Mouse (Mus musculus): ENCODE results near the gene Limch1. TPM values are rescaled to one million over a fixed set of nuclear protein-coding genes. Genes with fewer than 3 reads are reported as not detected.
A peak's percentile ranks its signal among the peaks of the same experiment; 100 is the strongest.

Limch1 gene
- polyA plus RNA-seq (2015; fragmentation: Nextera tagmentation; extraction: Ambion mirVana), result 48.4 and 48.7 TPM in 2 replicates

DNA sequence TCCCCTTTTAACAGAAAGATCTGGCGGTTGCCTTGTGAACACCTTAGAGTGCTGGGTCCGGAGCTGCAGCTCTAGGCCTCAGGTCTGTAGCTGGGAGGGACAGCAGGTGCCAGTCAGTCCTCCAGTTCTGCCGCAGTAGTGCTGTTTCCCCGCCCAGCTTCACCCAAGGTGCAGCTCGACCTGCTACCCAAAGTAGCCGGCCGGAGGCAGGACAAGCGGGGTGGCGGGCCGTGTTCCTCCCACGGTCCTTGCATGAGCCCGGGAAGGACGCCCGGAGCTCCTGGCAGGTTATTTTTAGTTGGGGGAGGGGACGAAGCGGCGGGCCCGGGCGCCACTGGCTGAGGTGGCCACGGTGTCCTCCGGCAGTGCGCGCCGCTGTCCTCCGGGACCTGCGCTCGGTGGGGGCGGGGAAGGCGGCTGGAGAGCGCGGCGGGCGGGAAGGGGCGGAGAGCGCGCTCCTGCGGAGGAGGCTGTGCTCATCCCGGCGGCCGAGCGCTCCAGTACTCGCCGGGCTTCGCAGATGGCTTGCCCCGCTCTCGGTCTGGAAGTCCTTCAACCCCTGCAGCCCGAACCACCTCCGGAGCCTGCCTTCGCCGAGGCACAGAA lies at the start of gene Limch1:
Gene Limch1 (plus strand): TSS at position 438 of the 606 bp plus-strand sequence.
- peak; percentile 82 for ATAC-seq
- H3K4me2 ChIP-seq, result peak within 1 kb of the TSS; percentile 87
- peaks cover 6% of the 10 kb centered on the region; the same call in 1 of the 2 replicates for H3K27me3 ChIP-seq
- peak within 1 kb of the TSS; percentile 86 for H3K9ac ChIP-seq
- H3K27ac ChIP-seq, result peak within 1 kb of the TSS; percentile 74
- peak within 1 kb of the TSS; percentile 60 for H3K4me3 ChIP-seq
- no peaks in the 10 kb centered on the region for H3K9me3 ChIP-seq (replicated peaks)
- peaks cover 40% of the 10 kb centered on the region for H3K4me1 ChIP-seq
- no peaks in the 10 kb centered on the region for H3K36me3 ChIP-seq (ENCODE audit: poor library complexity, severe bottlenecking)
- 1% methylated on average over 33 of the region's 50 CpGs for WGBS

DNA sequence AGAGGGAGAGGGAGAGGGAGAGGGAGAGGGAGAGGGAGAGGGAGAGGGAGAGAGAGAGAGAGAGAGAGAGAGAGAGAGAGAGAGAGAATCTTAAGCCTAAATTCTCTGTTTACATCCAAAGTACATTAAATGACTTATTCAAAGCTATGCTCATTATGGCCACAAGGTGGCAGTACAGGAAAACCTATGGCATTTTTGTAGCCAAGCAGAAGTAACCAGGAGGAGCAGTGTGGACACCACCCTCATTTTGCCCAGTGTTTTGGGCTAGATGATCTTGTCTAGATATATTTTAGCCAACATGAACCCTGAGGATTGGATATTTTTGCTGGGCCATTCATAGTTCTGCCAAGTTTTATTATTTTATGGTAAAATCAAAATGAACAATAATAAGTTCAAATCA lies 48.5 kb upstream of the Limch1 start:
- peak; percentile 59; the same call in 1 of the 2 replicates for ATAC-seq
- no peak overlapping the region for H3K27ac ChIP-seq

DNA sequence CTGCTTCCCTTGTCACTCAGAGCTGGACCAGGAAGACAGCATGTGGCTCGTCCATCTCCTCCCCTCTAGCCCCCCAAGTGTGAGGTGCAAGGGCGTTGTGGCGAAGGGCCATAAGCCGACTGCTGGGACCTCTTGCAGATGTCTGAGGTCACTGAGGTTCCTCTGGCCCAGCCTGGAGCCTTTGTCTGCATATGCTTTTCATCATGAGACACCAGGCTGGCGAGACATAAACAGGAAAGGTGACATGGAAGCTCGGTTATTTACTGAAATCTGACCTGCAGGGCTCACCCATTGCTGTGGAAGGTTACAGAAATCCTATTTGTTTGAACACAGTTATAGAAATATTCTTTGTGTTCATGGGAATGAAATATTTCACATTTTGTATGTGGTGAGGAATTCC lies 45.7 kb upstream of the Limch1 start:
- Histone ChIP-seq H3K36me3 (ENCODE audit: poor library complexity, severe bottlenecking) (no peaks in the 10 kb centered on the region), H3K9ac (no peak overlapping the region), H3K27ac (no peak overlapping the region), H3K4me1 (peaks cover 5% of the 10 kb centered on the region; the same call in 1 of the 2 replicates), H3K4me3 (no peak overlapping the region), H3K9me3 (replicated peaks) (no peaks in the 10 kb centered on the region), H3K4me2 (no peak overlapping the region), H3K27me3 (no peaks in the 10 kb centered on the region)
- 76% methylated on average over 6 of the region's 6 CpGs for WGBS
- ATAC-seq, result no peak

More for the DNA sequence above, 48.5 kb upstream of the Limch1 start:
- Histone ChIP-seq H3K4me1 (no peaks in the 10 kb centered on the region), H3K4me2 (no peak overlapping the region), H3K27me3 (no peaks in the 10 kb centered on the region), H3K9me3 (replicated peaks) (no peaks in the 10 kb centered on the region), H3K4me3 (no peak overlapping the region), H3K9ac (no peak overlapping the region), H3K36me3 (ENCODE audit: poor library complexity, severe bottlenecking) (no peaks in the 10 kb centered on the region)

DNA sequence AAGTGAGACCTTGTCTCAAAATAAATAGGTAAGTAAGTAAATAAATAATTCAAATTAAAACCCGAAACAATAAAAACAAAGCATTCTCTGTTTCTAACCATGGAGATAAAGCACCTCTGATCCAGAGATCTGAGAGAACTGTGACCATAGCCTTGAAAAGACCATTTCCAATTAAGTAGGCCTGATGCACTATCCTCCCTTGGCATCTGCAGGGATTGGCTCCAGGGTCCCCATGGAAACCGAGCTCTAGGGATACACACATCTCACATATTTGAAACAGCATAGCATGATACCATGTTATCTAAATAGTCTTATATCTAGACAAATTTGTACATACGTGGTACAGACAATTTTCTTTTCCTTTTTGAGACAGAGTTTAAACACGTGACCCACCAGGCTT lies 43.7 kb upstream of the Limch1 start:
- Histone ChIP-seq H3K27me3 (no peaks in the 10 kb centered on the region), H3K4me3 (no peak overlapping the region), H3K9me3 (replicated peaks) (no peaks in the 10 kb centered on the region), H3K9ac (no peak overlapping the region), H3K4me2 (no peak overlapping the region), H3K36me3 (ENCODE audit: poor library complexity, severe bottlenecking) (no peaks in the 10 kb centered on the region), H3K27ac (no peak overlapping the region), H3K4me1 (peaks cover 5% of the 10 kb centered on the region; the same call in 1 of the 2 replicates)
- no peak for ATAC-seq
- WGBS, result 93% methylated on average over 4 of the region's 4 CpGs

DNA sequence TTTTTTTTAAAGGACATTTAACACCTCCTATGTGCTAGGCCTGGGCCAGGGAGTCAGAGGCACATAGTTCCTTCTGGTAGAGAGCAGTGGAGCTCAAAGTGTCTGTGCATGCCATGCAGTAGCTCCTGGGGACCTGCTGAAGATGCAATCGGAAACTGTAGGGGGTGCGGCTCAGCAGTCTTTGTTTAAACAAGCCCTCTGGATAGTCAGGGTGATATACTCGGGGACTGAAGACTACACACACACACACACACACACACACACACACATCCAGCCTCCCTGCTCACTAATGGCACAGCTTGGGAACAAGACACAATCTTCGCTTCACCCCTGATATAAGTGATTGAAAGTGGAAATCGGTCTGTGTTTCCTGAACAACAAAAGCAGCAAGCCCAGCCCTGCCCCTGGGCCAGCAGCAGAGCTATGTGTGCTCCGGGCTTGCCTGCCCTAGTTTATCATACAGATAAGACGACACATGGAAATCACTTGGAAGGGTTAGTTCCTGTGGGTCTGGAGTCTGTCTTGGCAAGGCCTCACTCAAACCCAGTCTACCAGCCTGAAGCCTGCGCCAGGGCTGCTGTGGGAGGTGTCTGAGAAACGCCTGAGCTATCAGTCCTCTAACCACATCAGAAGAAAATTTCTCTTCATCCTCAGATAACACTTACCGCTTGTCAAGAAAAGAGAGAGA lies 42.2 kb upstream of the Limch1 start:
- WGBS, result 63% methylated on average over 10 of the region's 10 CpGs
- no peak for ATAC-seq
- Histone ChIP-seq H3K4me2 (no peak overlapping the region), H3K9me3 (replicated peaks) (no peaks in the 10 kb centered on the region), H3K36me3 (ENCODE audit: poor library complexity, severe bottlenecking) (no peaks in the 10 kb centered on the region), H3K4me3 (no peak overlapping the region), H3K27me3 (no peaks in the 10 kb centered on the region), H3K4me1 (peaks cover 5% of the 10 kb centered on the region; the same call in 1 of the 2 replicates), H3K27ac (no peak overlapping the region), H3K9ac (no peak overlapping the region)

DNA sequence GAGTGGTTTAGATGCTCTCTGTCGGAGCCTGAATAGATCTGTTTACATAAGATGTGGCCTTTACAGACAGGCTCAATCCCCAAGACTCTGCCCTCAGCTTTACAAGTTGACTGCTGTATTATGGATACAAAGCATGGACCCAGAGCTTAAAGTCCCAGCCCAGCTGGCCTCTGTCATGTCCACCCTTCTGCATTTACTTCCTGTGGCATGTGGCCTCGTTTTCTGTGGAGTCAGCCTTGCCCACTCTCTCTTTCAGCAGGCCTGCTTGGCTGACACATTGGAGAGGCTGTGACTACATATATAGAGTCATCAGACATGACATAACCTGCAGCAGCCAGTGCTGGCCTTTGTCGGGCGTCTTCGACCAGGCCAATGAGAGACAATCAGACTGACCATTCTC lies 37.8 kb upstream of the Limch1 start:
- no peak overlapping the region for H3K4me3 ChIP-seq
- H3K9ac ChIP-seq, result no peak overlapping the region
- H3K4me1 ChIP-seq, result peaks cover 5% of the 10 kb centered on the region; the same call in 1 of the 2 replicates
- 87% methylated on average over 5 of the region's 5 CpGs for WGBS
- H3K36me3 ChIP-seq (ENCODE audit: poor library complexity, severe bottlenecking), result no peaks in the 10 kb centered on the region
- H3K4me2 ChIP-seq, result no peak overlapping the region
- ATAC-seq, result no peak
- H3K27me3 ChIP-seq, result no peaks in the 10 kb centered on the region
- no peaks in the 10 kb centered on the region for H3K9me3 ChIP-seq (replicated peaks)
- no peak overlapping the region for H3K27ac ChIP-seq

DNA sequence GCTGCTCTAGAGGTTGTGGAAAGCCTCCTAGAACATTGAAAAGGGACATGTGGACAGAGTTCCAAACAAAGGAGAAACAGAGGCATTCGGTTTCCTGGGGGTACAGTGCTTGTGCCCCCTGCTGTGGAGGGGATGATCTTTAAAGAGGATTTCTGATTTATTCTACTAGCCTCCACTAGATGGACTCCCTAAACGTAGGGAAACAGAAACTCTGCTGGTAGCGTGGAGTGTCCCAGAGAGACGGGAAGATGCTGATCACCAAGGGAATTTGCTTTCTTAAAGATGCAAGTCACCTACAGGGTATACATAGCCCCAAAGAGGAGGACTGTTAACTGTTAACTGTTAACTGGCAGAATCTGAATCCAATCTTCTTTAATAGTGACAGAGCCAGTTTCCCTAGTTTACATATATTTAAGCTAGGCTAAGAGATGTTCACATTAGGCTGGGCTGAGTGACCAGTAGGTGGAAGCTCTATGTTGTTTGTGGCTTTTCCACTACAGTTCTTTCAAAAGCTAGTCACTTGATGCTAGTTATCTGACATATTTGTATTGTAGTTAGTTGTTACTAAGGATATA lies 35.1 kb upstream of the Limch1 start:
- H3K4me2 ChIP-seq, result no peak overlapping the region
- H3K9ac ChIP-seq, result no peak overlapping the region
- H3K4me3 ChIP-seq, result no peak overlapping the region
- H3K9me3 ChIP-seq (replicated peaks), result no peaks in the 10 kb centered on the region
- no peak for ATAC-seq
- no peak overlapping the region for H3K27ac ChIP-seq
- WGBS, result 13% methylated on average over 4 of the region's 4 CpGs
- H3K27me3 ChIP-seq, result no peaks in the 10 kb centered on the region
- no peaks in the 10 kb centered on the region for H3K36me3 ChIP-seq (ENCODE audit: poor library complexity, severe bottlenecking)
- no peaks in the 10 kb centered on the region for H3K4me1 ChIP-seq

DNA sequence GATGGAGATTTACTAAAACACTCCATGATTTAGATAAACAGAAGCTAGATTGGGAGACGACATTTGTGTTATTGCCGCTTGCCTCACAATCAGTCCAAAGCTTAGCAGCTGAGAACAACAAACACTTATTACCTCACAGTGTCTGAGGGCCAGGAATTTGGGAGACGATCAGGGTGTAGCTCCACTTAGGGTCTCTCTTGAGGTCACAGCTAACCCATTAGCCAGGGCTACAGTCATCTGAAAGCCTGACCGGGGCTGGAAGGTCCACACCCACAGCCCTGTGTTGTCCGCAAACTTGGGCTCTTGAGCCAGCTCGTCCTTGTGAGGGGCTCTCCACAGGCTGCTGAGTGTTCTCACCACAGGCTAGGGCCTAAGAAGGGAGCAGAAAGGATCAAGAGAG lies 32.8 kb upstream of the Limch1 start:
- no peaks in the 10 kb centered on the region for H3K4me1 ChIP-seq

DNA sequence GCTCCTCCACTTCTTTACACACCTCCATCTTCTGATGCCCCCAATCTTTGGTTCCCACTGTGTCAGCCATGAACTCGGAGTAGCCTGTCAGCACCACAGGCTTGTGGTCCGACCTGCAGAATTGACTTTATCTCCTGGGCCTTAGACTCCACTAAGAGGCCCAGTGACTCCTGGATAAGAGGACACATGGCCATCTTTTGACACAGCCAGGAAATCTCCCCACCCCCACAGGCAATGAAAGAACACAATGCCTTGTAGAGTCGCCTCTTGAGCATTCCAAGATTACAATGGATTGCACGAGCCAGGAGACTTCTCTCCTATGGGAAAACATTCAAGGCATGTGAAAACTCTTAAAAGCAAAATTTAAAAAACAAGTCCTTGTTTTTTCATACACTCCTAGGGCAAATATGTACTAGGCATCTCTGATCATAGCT lies 30.1 kb upstream of the Limch1 start:
- 48% methylated on average over 4 of the region's 4 CpGs for WGBS
- no peaks in the 10 kb centered on the region for H3K36me3 ChIP-seq (ENCODE audit: poor library complexity, severe bottlenecking)
- H3K4me3 ChIP-seq, result no peak overlapping the region
- H3K27ac ChIP-seq, result no peak overlapping the region
- H3K9me3 ChIP-seq (replicated peaks), result no peaks in the 10 kb centered on the region
- no peak overlapping the region for H3K9ac ChIP-seq
- H3K27me3 ChIP-seq, result no peaks in the 10 kb centered on the region
- H3K4me1 ChIP-seq, result no peaks in the 10 kb centered on the region
- ATAC-seq, result no peak
- H3K4me2 ChIP-seq, result no peak overlapping the region

More for the DNA sequence above, 32.8 kb upstream of the Limch1 start:
- Histone ChIP-seq H3K27ac (no peak overlapping the region), H3K36me3 (ENCODE audit: poor library complexity, severe bottlenecking) (no peaks in the 10 kb centered on the region), H3K4me2 (no peak overlapping the region), H3K4me3 (no peak overlapping the region), H3K9me3 (replicated peaks) (no peaks in the 10 kb centered on the region), H3K9ac (no peak overlapping the region), H3K27me3 (no peaks in the 10 kb centered on the region)
- 77% methylated on average over 6 of the region's 6 CpGs for WGBS
- no peak for ATAC-seq

DNA sequence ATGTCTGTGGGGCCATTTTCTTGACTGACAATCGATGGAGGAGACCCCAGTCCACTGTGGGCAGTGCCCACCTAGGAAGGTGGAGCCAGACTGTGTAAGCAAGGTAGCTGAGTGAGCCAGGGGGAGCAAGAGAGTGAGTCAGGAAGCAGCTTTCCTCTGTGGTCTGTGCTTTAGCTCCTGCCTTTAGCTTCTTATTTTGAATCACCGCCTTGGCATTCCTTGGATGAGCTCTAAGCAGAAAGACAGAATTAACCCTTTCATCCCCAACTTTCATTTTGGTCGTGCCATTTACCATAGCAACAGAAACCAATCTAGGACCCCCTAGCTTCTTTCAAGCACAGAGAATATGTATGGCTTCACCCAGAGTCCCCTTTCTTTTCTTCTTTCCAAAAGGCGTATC lies 27.7 kb upstream of the Limch1 start:
- no peaks in the 10 kb centered on the region for H3K36me3 ChIP-seq (ENCODE audit: poor library complexity, severe bottlenecking)
- H3K4me1 ChIP-seq, result no peaks in the 10 kb centered on the region
- no peak overlapping the region for H3K9ac ChIP-seq
- no peak for ATAC-seq
- H3K4me3 ChIP-seq, result no peak overlapping the region
- H3K9me3 ChIP-seq (replicated peaks), result no peaks in the 10 kb centered on the region
- WGBS, result 63% methylated on average over 4 of the region's 4 CpGs
- H3K4me2 ChIP-seq, result no peak overlapping the region
- no peaks in the 10 kb centered on the region for H3K27me3 ChIP-seq
- no peak overlapping the region for H3K27ac ChIP-seq

DNA sequence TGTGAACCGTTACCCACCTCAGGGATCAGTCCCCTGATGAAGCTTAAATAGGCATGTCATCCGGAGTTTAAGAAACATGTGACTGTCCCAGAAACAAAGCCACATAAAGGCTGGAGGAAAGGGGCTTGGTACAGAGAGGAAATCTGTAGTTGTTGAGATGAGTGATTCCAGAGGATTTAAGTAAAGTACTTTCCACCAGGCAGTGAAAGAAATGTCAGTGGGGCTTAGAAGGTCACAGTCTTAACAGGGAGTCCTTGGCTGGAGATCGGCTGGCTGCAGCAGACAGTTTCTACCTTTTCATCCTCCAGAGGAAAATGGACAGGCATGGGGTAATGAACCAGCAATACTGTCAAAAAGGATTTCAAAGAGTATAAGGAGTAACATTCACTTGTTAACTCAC lies 27.2 kb upstream of the Limch1 start:
- Histone ChIP-seq H3K4me3 (no peak overlapping the region), H3K27me3 (no peaks in the 10 kb centered on the region), H3K9ac (no peak overlapping the region), H3K27ac (no peak overlapping the region), H3K4me2 (no peak overlapping the region), H3K9me3 (replicated peaks) (no peaks in the 10 kb centered on the region), H3K36me3 (ENCODE audit: poor library complexity, severe bottlenecking) (no peaks in the 10 kb centered on the region), H3K4me1 (0 out of 2 replicates have a peak, but pooled peaks cover 4% of the 10 kb centered on the region)
- ATAC-seq, result no peak
- 38% methylated on average over 3 of the region's 3 CpGs for WGBS

DNA sequence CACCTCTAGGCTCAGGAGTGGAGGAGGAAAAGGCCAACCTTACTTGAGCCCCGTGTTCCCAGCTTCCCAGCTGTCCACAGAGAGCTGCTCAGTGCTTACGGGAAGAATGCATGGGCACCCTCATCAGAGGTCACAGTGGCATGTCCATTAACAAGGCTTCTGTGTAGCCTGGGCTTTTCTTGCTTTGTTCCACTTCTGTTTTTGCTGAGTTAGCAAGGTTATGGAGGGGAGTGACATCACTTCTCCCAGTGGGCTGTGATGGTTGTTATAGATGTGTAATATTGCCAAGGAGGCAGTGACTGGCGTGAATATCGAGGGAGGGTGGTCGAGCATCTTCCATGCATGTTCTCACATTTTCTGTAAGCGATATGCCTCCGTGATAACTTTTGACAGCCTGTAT lies 26.7 kb upstream of the Limch1 start:
- H3K27ac ChIP-seq, result no peak overlapping the region
- H3K4me2 ChIP-seq, result no peak overlapping the region
- 69% methylated on average over 7 of the region's 7 CpGs for WGBS
- H3K9me3 ChIP-seq (replicated peaks), result no peaks in the 10 kb centered on the region
- ATAC-seq, result no peak
- H3K4me1 ChIP-seq, result 0 out of 2 replicates have a peak, but pooled peaks cover 5% of the 10 kb centered on the region
- H3K36me3 ChIP-seq (ENCODE audit: poor library complexity, severe bottlenecking), result no peaks in the 10 kb centered on the region
- H3K9ac ChIP-seq, result no peak overlapping the region
- no peak overlapping the region for H3K4me3 ChIP-seq
- H3K27me3 ChIP-seq, result no peaks in the 10 kb centered on the region
